Mouse (Mus musculus) embryonic fibroblast, embryonic 13.5 days (primary cell): ENCODE measurements around the gene Slc15a1. TPM values are rescaled to one million over a fixed set of nuclear protein-coding genes. Genes with fewer than 3 reads are reported as not detected.

Experiments used
- H3K27ac ChIP-seq: 2 replicates; pipeline ENCODE4 v1.5.1; 2012; ENCODE audit warnings: low read length, control low read depth, inconsistent platforms; ENCODE audit not compliant: insufficient read depth
- H3K4me1 ChIP-seq: 2 replicates; pipeline ENCODE4 v1.6.1; 2011; ENCODE audit warnings: low read length; ENCODE audit not compliant: control insufficient read depth, insufficient read depth
- H3K4me3 ChIP-seq: 2 replicates; pipeline ENCODE4 v1.5.1; 2011; ENCODE audit warnings: mild to moderate bottlenecking, control low read depth, low read length; ENCODE audit not compliant: insufficient read depth
- CTCF ChIP-seq: IDR thresholded peaks from 2 replicates; pipeline ENCODE4 v1.5.1; 2011; ENCODE audit warnings: mild to moderate bottlenecking, control low read depth, low read length, moderate library complexity, borderline replicate concordance; ENCODE audit not compliant: insufficient read depth
- POLR2A ChIP-seq: IDR thresholded peaks from 2 replicates; pipeline ENCODE4 v1.6.1; 2011; ENCODE audit warnings: low read depth, mild to moderate bottlenecking, control low read depth, low read length, moderate library complexity
- polyA plus RNA-seq: library from polyadenylated mRNA; stranded (reverse); fragments of >200 nt; gene quantifications from 2 replicates; pipeline ENCODE4 v1.2.4, GENCODE M21; 2011; ENCODE audit warnings: low read depth; ENCODE audit not compliant: missing spikeins, insufficient read length

The Slc15a1 gene
- polyA plus RNA-seq, 1 experiment, result not detected

DNA sequence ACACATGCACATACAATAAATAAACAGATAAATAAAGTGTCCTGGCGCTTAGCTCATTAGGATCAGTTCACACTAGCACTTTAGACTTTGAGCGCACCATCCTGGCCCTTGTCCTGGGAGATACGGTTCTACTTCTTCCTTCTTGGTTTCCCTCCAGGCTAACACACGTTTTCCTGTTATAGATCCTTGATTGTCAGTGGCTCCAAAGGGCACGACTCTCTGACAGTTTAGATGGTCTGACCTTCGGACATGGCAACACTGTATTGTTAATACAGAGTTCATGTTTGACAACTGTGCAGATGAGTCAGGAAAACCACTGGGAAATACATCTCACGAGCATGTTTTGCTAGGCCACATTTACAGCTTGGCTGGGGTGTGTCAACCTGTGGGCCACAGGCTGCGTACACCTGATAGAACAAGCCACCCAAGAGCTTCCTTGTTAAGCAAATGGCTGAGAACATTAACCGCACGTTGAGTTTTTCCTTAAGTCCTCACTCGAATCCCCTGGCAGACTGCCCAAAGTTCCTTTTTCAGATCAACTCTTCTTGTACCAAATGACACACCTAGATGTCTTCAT lies 33.4 kb downstream of the Slc15a1 start:
- no peak for TF ChIP-seq POLR2A
- no peak for TF ChIP-seq CTCF
- no peaks in the 10 kb centered on the region for H3K4me1 ChIP-seq
- H3K4me3 ChIP-seq, result no peak overlapping the region
- H3K27ac ChIP-seq, result no peak overlapping the region

DNA sequence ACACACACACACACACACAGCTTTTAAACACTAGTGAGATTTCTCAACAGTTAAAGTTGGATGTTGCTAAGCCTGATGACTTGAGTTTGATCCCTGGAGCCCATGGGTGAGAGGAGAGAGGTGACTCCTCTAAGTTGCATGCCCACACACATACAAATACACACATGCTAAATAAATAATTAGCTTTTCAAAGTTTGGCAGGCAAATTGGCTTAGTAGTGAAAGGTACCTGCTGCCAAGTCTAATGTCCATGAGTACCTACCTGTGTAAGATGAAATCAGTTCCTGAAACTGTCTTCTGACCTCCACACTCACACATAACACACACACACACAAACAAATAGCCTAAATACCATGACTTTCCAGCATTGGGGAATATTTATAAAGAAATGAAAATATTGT lies 35.5 kb downstream of the Slc15a1 start:
- Histone ChIP-seq H3K4me1 (no peaks in the 10 kb centered on the region), H3K27ac (no peak overlapping the region), H3K4me3 (no peak overlapping the region)
- TF ChIP-seq CTCF, result no peak
- TF ChIP-seq POLR2A, result no peak

DNA sequence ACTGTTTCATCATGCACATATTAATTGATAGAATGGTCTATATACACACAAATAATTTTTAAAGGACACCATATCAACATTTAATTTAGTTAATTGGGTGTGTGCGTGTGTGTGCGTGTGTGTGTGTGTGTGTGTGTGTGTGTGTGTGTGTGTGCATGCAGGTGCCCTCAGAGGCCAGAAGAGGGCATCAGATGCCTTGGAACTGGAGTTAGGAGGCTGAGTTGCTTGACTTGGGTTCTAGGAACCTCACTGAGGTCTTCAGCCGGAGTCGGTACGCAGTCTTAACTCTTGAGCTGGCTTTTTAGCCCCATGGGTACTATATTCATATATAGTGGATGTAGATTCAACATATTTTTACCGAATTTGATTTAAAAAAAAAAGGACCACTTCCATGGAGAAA lies 37.4 kb downstream of the Slc15a1 start:
- TF ChIP-seq POLR2A (no peak), CTCF (no peak)
- Histone ChIP-seq H3K4me1 (no peaks in the 10 kb centered on the region), H3K4me3 (no peak overlapping the region), H3K27ac (no peak overlapping the region)

DNA sequence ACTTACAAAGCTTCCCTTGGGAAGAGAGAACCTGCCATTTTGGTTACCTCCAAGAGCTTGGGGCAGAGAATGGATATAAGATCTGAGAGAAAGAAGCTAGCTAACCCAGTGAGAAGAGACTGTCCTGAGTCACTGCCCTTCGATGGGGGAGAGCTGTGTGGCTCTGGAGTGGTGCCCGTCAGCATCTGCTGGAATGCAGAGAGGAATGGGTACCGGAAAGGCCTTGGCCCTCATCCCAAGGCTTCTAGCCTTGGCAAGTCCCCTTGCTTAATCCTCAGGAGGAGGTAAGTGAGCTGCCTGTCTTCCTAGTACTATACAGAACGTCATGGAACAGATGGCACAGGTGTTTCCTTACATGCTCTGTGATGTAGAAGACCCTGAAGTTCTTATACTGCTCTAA lies 38.6 kb downstream of the Slc15a1 start:
- no peaks in the 10 kb centered on the region for H3K4me1 ChIP-seq
- no peak overlapping the region for H3K4me3 ChIP-seq
- no peak for TF ChIP-seq CTCF
- no peak for TF ChIP-seq POLR2A
- H3K27ac ChIP-seq, result no peak overlapping the region

DNA sequence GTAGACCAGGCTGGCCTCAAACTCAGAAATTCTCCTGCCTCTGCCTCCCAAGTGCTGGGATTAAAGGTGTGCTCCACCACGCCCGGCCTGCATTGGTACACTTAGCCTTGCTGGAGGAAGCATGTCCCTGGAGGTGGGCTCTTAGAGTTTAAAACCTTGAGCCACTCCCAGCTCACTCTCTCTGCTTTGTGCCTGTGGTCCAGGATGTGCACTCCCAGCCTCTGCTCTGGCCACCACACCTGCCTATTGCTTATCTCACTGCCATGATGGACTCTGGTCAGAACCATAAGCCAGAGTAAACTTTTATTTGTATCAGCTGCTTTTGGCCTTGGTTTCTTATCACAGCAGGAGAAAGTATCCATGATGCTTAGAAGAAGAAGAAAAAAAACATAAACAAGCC lies 40.7 kb downstream of the Slc15a1 start:
- no peaks in the 10 kb centered on the region for H3K4me1 ChIP-seq

DNA sequence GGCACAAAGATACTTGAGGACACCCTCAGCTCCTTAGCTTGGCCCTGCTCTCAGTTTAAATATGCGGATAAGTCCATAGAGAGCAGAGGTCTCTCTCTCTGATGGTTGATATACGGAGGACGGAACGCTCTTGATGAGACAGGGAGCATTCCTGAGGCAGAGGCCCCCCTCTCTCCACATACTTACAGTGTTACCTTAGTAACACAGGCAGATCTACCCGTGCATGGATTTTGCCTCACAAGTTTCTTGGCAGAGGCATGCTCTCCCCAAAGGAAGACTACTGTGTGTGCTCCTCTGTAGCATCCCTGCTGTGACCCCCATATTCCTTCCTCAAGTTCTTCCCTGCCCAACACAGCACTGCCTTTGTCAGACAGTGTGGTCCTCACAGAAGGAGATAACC lies 42.3 kb downstream of the Slc15a1 start:
- no peak for TF ChIP-seq POLR2A
- no peak for TF ChIP-seq CTCF
- Histone ChIP-seq H3K27ac (no peak overlapping the region), H3K4me3 (no peak overlapping the region), H3K4me1 (no peaks in the 10 kb centered on the region)

More for the DNA sequence above, 40.7 kb downstream of the Slc15a1 start:
- H3K27ac ChIP-seq, result no peak overlapping the region
- TF ChIP-seq POLR2A (no peak), CTCF (no peak)
- no peak overlapping the region for H3K4me3 ChIP-seq

DNA sequence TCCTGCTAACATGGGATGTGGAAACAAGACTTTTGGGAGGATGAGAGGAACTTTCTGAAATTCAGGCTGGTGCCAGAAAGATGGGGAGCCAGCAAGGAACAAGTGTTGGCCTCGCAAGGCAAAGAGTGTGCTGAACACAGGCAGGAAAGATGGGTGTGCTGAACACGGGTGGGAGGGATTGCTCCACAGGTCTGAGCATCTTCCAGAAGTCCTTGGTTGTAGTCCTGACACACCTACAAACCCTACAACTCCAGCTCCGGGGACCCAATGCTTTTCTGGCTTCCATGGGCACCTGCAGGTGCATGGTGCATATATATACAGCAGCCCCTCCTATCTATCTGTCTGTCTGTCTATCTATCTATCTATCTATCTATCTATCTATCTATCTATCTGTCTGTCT lies 44.1 kb downstream of the Slc15a1 start:
- TF ChIP-seq CTCF (no peak), POLR2A (no peak)
- Histone ChIP-seq H3K27ac (no peak overlapping the region), H3K4me3 (no peak overlapping the region), H3K4me1 (no peaks in the 10 kb centered on the region)

DNA sequence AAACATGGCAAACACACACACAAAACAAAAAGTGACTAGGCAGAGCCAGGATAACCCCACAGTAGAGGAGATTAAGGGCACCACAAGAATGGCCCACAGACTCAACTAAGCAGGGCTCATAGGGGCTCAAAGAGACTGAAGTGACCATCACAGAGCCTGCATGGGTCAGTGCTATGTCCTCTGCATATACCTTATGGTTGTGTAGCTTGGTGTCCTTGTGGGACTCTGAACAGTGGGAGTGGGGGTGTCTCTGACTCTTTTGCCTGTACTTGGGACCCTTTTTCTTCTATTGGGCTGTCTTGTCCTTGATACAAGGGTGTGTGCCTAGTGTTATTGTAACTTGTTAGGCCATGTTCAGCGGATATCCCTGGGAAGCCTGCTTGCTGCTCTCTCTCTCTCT lies 46.5 kb downstream of the Slc15a1 start:
- Histone ChIP-seq H3K4me3 (no peak overlapping the region), H3K27ac (no peak overlapping the region), H3K4me1 (no peaks in the 10 kb centered on the region)
- TF ChIP-seq POLR2A (no peak), CTCF (no peak)

DNA sequence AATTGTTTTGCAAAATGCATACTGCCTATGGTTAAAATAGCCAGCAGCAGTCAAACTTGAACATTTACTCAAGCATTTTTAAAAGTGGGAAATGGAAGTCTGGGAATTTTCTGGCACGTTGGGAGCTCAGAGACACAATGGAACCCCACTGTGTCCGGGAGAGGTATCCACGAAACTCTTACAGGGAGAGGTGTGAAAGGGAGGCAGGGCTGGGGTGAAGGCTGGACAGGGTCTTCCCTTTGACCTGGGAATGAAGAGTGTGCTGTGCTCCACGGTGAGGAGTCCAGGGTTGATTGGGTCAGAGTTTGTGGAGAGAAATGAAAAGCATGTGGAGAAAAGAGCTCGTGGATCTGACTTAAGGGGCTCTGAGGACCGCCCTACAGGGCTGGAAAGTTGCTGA lies 47.5 kb downstream of the Slc15a1 start:
- Histone ChIP-seq H3K27ac (no peak overlapping the region), H3K4me3 (no peak overlapping the region), H3K4me1 (no peaks in the 10 kb centered on the region)
- TF ChIP-seq POLR2A (no peak), CTCF (no peak)

DNA sequence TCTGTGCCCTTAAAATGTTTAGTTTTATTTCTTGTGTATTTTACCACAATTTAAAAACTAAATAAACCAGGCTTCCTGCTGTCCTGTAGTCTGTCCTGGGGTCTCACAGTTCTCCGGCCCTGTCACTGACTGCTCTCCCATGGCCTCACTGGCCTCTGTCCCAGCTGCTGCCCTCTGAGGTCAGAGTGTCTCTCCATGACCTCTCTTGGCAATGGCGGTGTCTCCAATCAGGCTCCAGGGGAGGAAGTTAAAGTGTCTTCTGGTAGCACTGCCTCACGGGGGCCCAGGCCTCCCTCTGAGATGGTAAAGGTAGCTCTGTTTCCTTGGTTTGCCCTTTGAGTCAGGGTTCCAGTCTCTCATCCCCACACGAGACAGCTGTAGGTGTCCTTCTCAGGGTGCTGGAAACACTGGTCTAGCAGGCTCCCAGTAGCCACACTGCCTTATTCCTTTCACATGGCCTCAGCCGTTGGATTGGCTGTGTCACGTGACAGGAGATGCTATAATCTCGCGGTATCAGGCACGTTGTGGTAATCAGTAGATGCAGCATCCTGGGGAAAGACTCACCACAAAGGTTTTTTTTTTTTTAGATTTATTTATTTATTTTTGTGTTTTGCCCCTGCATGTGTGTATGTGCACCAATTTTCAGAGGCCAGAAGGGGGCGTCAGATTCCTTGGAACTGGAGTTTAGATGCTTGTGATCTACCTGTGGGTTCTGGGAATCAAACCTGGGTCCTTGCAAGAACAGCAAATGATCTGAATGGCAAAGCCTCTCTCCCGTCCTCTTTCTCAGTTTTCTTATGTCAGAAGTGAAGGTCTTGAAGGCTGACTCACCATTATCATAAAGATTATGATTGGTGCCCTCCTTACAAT lies 48.4 kb downstream of the Slc15a1 start:
- TF ChIP-seq CTCF, result no peak
- no peak for TF ChIP-seq POLR2A
- no peaks in the 10 kb centered on the region for H3K4me1 ChIP-seq
- H3K4me3 ChIP-seq, result no peak overlapping the region
- no peak overlapping the region for H3K27ac ChIP-seq

DNA sequence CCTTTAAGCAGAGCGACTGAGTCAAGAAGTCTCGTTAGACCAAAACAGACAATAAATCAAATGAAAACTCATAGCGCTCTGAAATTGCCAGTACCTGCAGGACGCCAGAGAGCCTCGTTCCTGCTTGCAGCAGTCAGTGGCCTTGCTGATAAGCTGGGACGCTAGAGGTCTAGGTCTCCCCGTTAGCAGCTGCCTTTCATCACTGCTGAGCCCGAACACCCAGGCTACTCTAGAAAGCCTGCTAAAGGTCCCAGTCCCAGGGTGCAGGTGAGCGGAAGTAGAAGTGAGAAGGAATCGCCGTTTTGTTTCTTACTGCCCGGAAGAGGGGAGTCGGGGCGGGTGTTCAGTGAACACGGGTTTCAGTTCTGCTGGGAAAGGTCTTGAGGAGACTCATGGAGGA lies 49.1 kb downstream of the Slc15a1 start:
- Histone ChIP-seq H3K27ac (no peak overlapping the region), H3K4me3 (no peak overlapping the region), H3K4me1 (no peaks in the 10 kb centered on the region)
- no peak for TF ChIP-seq CTCF
- TF ChIP-seq POLR2A, result no peak
